Mouse (Mus musculus): ENCODE measurements around the gene Zbtb46. TPM values are rescaled to one million over a fixed set of nuclear protein-coding genes. Genes with fewer than 3 reads are reported as not detected.

Zbtb46 gene
- polyA plus RNA-seq, 1 experiment: 4.8 TPM

DNA sequence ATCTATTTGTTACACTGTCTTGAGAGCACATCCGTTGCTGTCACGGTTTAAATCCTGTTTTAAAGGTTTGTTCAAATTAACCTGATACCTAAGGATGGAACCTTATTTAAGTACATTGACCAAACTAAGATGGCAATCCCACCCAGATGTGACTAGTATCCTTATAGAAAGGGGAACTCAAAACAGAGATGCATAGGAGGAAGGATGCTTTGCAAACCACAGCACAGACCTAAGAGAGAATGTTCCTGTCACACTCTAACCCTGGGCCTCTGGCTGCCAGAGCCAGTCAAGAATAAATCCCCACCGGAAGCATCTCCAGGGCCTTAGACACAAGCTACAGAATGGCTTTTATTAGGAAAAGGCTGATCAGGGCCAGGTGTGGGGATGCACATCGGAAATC lies 21.1 kb downstream of the Zbtb46 start:
- Histone ChIP-seq H3K4me1 (replicated peaks; ENCODE audit: control insufficient read depth, insufficient read depth, low read length) (no peaks in the 10 kb centered on the region), H3K4me3 (ENCODE audit: control insufficient read depth, insufficient read depth, low read length) (no peak overlapping the region), H3K36me3 (ENCODE audit: control insufficient read depth, insufficient read depth, low read length) (no peaks in the 10 kb centered on the region), H3K27me3 (ENCODE audit: control insufficient read depth, insufficient read depth, low read length) (no peaks in the 10 kb centered on the region), H3K27ac (ENCODE audit: control insufficient read depth, insufficient read depth, low read length) (no peak overlapping the region)
- 48% methylated on average over 4 of the region's 4 CpGs for WGBS
- DNase-seq: no peak
- TF ChIP-seq CTCF (IDR thresholded peaks at IDR 0.05; ENCODE audit: borderline replicate concordance, control insufficient read depth, extremely low read depth, insufficient read depth, low read length, poor library complexity) (no peak), POLR2A (IDR thresholded peaks at IDR 0.05; ENCODE audit: control insufficient read depth, extremely low read depth, insufficient read depth, low read length, poor library complexity) (no peak)

DNA sequence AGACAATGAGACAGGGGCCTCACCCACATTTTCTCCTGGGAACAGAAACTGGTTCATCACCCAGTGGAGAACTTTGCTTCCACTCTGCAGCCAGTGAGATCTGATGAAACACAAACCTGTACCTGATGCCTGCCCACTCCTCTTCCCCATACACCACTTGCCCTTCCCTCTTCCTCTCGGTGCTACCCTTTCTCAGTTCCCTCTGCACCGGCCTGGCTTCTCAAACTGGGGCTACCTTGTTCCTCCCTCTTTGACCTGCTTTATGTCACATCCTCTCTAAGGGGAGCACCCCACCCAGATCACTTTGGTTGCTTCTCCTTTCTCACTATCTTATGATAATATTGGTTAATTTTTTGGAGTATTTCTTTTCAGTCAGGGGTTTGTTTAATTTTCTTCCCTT lies 23.0 kb downstream of the Zbtb46 start:
- Histone ChIP-seq H3K4me3 (ENCODE audit: control insufficient read depth, insufficient read depth, low read length) (no peak overlapping the region), H3K36me3 (ENCODE audit: control insufficient read depth, insufficient read depth, low read length) (no peaks in the 10 kb centered on the region), H3K27me3 (ENCODE audit: control insufficient read depth, insufficient read depth, low read length) (no peaks in the 10 kb centered on the region), H3K4me1 (replicated peaks; ENCODE audit: control insufficient read depth, insufficient read depth, low read length) (no peaks in the 10 kb centered on the region), H3K27ac (ENCODE audit: control insufficient read depth, insufficient read depth, low read length) (no peak overlapping the region)
- 22% methylated on average over 2 of the region's 2 CpGs for WGBS
- TF ChIP-seq POLR2A (IDR thresholded peaks at IDR 0.05; ENCODE audit: control insufficient read depth, extremely low read depth, insufficient read depth, low read length, poor library complexity): no peak
- no peak for TF ChIP-seq CTCF (IDR thresholded peaks at IDR 0.05; ENCODE audit: borderline replicate concordance, control insufficient read depth, extremely low read depth, insufficient read depth, low read length, poor library complexity)
- no peak for DNase-seq

- Histone ChIP-seq H3K36me3 (ENCODE audit: control insufficient read depth, insufficient read depth, low read length) (no peaks in the 10 kb centered on the region), H3K27me3 (ENCODE audit: control insufficient read depth, insufficient read depth, low read length) (no peaks in the 10 kb centered on the region), H3K4me1 (replicated peaks; ENCODE audit: control insufficient read depth, insufficient read depth, low read length) (no peaks in the 10 kb centered on the region), H3K27ac (ENCODE audit: control insufficient read depth, insufficient read depth, low read length) (no peak overlapping the region), H3K4me3 (ENCODE audit: control insufficient read depth, insufficient read depth, low read length) (no peak overlapping the region)
- no peak for DNase-seq
- TF ChIP-seq POLR2A (IDR thresholded peaks at IDR 0.05; ENCODE audit: control insufficient read depth, extremely low read depth, insufficient read depth, low read length, poor library complexity) (no peak), CTCF (IDR thresholded peaks at IDR 0.05; ENCODE audit: borderline replicate concordance, control insufficient read depth, extremely low read depth, insufficient read depth, low read length, poor library complexity) (no peak)
- WGBS: 93% methylated on average over 9 of the region's 9 CpGs
These were observed 35.4 kb downstream of the Zbtb46 start for GRCm38 (mm10) chr2:181423834-181424233.

GRCm38 (mm10) chr2:181420903-181421638 lies 38.2 kb downstream of the Zbtb46 start:
- H3K36me3 ChIP-seq (ENCODE audit: control insufficient read depth, insufficient read depth, low read length): no peaks in the 10 kb centered on the region
- DNase-seq: no peak
- H3K27ac ChIP-seq (ENCODE audit: control insufficient read depth, insufficient read depth, low read length): no peak overlapping the region
- TF ChIP-seq POLR2A (IDR thresholded peaks at IDR 0.05; ENCODE audit: control insufficient read depth, extremely low read depth, insufficient read depth, low read length, poor library complexity): no peak
- TF ChIP-seq CTCF (IDR thresholded peaks at IDR 0.05; ENCODE audit: borderline replicate concordance, control insufficient read depth, extremely low read depth, insufficient read depth, low read length, poor library complexity): no peak
- H3K4me1 ChIP-seq (replicated peaks; ENCODE audit: control insufficient read depth, insufficient read depth, low read length): no peaks in the 10 kb centered on the region
- H3K27me3 ChIP-seq (ENCODE audit: control insufficient read depth, insufficient read depth, low read length): no peaks in the 10 kb centered on the region
- H3K4me3 ChIP-seq (ENCODE audit: control insufficient read depth, insufficient read depth, low read length): no peak overlapping the region
- WGBS: 85% methylated on average over 4 of the region's 4 CpGs

GRCm38 (mm10) chr2:181420426-181420825 lies 38.8 kb downstream of the Zbtb46 start:
- WGBS: 93% methylated on average over 4 of the region's 4 CpGs
- DNase-seq: no peak
- H3K4me3 ChIP-seq (ENCODE audit: control insufficient read depth, insufficient read depth, low read length): no peak overlapping the region
- TF ChIP-seq POLR2A (IDR thresholded peaks at IDR 0.05; ENCODE audit: control insufficient read depth, extremely low read depth, insufficient read depth, low read length, poor library complexity): no peak
- TF ChIP-seq CTCF (IDR thresholded peaks at IDR 0.05; ENCODE audit: borderline replicate concordance, control insufficient read depth, extremely low read depth, insufficient read depth, low read length, poor library complexity): no peak
- no peaks in the 10 kb centered on the region for H3K4me1 ChIP-seq (replicated peaks; ENCODE audit: control insufficient read depth, insufficient read depth, low read length)
- no peak overlapping the region for H3K27ac ChIP-seq (ENCODE audit: control insufficient read depth, insufficient read depth, low read length)
- no peaks in the 10 kb centered on the region for H3K27me3 ChIP-seq (ENCODE audit: control insufficient read depth, insufficient read depth, low read length)
- no peaks in the 10 kb centered on the region for H3K36me3 ChIP-seq (ENCODE audit: control insufficient read depth, insufficient read depth, low read length)

DNA sequence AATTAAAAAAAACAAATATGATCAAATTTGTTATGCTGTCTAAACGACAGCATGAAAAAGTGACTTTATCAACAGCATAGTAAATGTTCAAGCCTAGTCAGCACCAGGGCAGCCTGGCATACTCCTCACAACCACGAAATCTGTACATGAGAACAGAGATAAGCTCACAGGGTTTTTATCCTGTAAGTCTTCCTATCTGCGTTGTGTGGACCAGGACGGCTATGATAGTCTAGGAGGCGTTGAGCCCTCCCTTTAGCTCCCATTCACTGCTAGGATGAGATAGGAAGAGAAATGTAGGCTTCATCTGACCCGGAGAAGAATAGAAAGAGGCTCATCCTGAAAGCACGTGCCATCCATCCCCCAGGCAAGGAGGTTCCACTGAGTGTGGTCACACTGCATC lies 39.9 kb downstream of the Zbtb46 start:
- H3K36me3 ChIP-seq (ENCODE audit: control insufficient read depth, insufficient read depth, low read length): no peaks in the 10 kb centered on the region
- TF ChIP-seq POLR2A (IDR thresholded peaks at IDR 0.05; ENCODE audit: control insufficient read depth, extremely low read depth, insufficient read depth, low read length, poor library complexity) (no peak), CTCF (IDR thresholded peaks at IDR 0.05; ENCODE audit: borderline replicate concordance, control insufficient read depth, extremely low read depth, insufficient read depth, low read length, poor library complexity) (no peak)
- WGBS: 91% methylated on average over 7 of the region's 7 CpGs
- no peaks in the 10 kb centered on the region for H3K4me1 ChIP-seq (replicated peaks; ENCODE audit: control insufficient read depth, insufficient read depth, low read length)
- DNase-seq: no peak
- no peak overlapping the region for H3K4me3 ChIP-seq (ENCODE audit: control insufficient read depth, insufficient read depth, low read length)
- no peaks in the 10 kb centered on the region for H3K27me3 ChIP-seq (ENCODE audit: control insufficient read depth, insufficient read depth, low read length)
- no peak overlapping the region for H3K27ac ChIP-seq (ENCODE audit: control insufficient read depth, insufficient read depth, low read length)

Data from thymus, adult 2 months (tissue).